Mouse (Mus musculus): ENCODE measurements around the gene Mfap4. TPM values are rescaled to one million over a fixed set of nuclear protein-coding genes. Genes with fewer than 3 reads are reported as not detected.
A peak's percentile ranks its signal among the peaks of the same experiment; 100 is the strongest.

Mfap4 gene
- polyA plus RNA-seq, 1 experiment from 2014 or later = 100 TPM

- H3K36me3 ChIP-seq (ENCODE audit: insufficient read depth, low read length) = peaks cover 28% of the 10 kb centered on the region
- peak overlapping the region; percentile 89; the same call in 1 of the 2 replicates for H3K27ac ChIP-seq
- 69% methylated on average over 12 of the region's 12 CpGs for WGBS
Measured at GRCm38 (mm10) chr11:61492749-61493401, 7.6 kb downstream of the Mfap4 start.

GRCm38 (mm10) chr11:61493525-61494128 lies 8.4 kb downstream of the Mfap4 start:
- Histone ChIP-seq H3K36me3 (ENCODE audit: insufficient read depth, low read length) (peaks cover 22% of the 10 kb centered on the region), H3K4me1 (replicated peaks; ENCODE audit: insufficient read depth, low read length) (peaks cover 5% of the 10 kb centered on the region; the same call in 1 of the 2 replicates), H3K9ac (ENCODE audit: low read depth, low read length) (peak overlapping the region; percentile 84), H3K27ac (peak overlapping the region; percentile 89), H3K4me3 (replicated peaks; ENCODE audit: low read depth, low read length) (peak overlapping the region; percentile 77), H3K9me3 (replicated peaks; ENCODE audit: low read length) (no peaks in the 10 kb centered on the region), H3K4me2 (ENCODE audit: low read length) (peak overlapping the region; percentile 68), H3K27me3 (ENCODE audit: insufficient read depth, low read length) (no peaks in the 10 kb centered on the region)
- DNase-seq (ENCODE audit: low spot score) = no peak
- peak; percentile 58 for ATAC-seq (replicated peaks; ENCODE audit: low FRiP score, low read depth)
- under 1% methylated on average over 50 of the region's 50 CpGs for WGBS
- TF ChIP-seq CTCF (IDR thresholded peaks at IDR 0.05; ENCODE audit: low read depth) = no peak

More at GRCm38 (mm10) chr11:61492749-61493401, 7.6 kb downstream of the Mfap4 start:
- no peaks in the 10 kb centered on the region for H3K27me3 ChIP-seq (ENCODE audit: insufficient read depth, low read length)
- peak overlapping the region; percentile 68 for H3K4me2 ChIP-seq (ENCODE audit: low read length)
- no peak for TF ChIP-seq CTCF (IDR thresholded peaks at IDR 0.05; ENCODE audit: low read depth)
- H3K4me3 ChIP-seq (replicated peaks; ENCODE audit: low read depth, low read length) = peak overlapping the region; percentile 77
- H3K9ac ChIP-seq (ENCODE audit: low read depth, low read length) = peak overlapping the region; percentile 84; the same call in 1 of the 2 replicates
- H3K9me3 ChIP-seq (replicated peaks; ENCODE audit: low read length) = no peaks in the 10 kb centered on the region
- ATAC-seq (replicated peaks; ENCODE audit: low FRiP score, low read depth) (no peak), DNase-seq (ENCODE audit: low spot score) (no peak)
- H3K4me1 ChIP-seq (replicated peaks; ENCODE audit: insufficient read depth, low read length) = peaks cover 5% of the 10 kb centered on the region

GRCm38 (mm10) chr11:61494129-61494997 lies 9.1 kb downstream of the Mfap4 start, which contains the start of gene Mapk7:
TSS of gene Mapk7 (minus strand) at chr11:61494406.
- H3K27ac ChIP-seq = peak within 1 kb of the TSS; percentile 89
- H3K9me3 ChIP-seq (replicated peaks; ENCODE audit: low read length) = no peaks in the 10 kb centered on the region
- TF ChIP-seq CTCF (IDR thresholded peaks at IDR 0.05; ENCODE audit: low read depth) = no peak
- H3K36me3 ChIP-seq (ENCODE audit: insufficient read depth, low read length) = peaks cover 15% of the 10 kb centered on the region
- H3K4me3 ChIP-seq (replicated peaks; ENCODE audit: low read depth, low read length) = peak within 1 kb of the TSS; percentile 77
- peak; percentile 99 for DNase-seq (ENCODE audit: low spot score)
- H3K4me1 ChIP-seq (replicated peaks; ENCODE audit: insufficient read depth, low read length) = peaks cover 5% of the 10 kb centered on the region; the same call in 1 of the 2 replicates
- WGBS = under 1% methylated on average over 62 of the region's 62 CpGs
- peak; percentile 93 for ATAC-seq (replicated peaks; ENCODE audit: low FRiP score, low read depth)
- H3K4me2 ChIP-seq (ENCODE audit: low read length) = peak within 1 kb of the TSS; percentile 68
- H3K9ac ChIP-seq (ENCODE audit: low read depth, low read length) = peak within 1 kb of the TSS; percentile 84
- H3K27me3 ChIP-seq (ENCODE audit: insufficient read depth, low read length) = no peaks in the 10 kb centered on the region

GRCm38 (mm10) chr11:61495528-61495927 lies 10.3 kb downstream of the Mfap4 start:
- Histone ChIP-seq H3K4me3 (replicated peaks; ENCODE audit: low read depth, low read length) (no peak overlapping the region), H3K27me3 (ENCODE audit: insufficient read depth, low read length) (no peaks in the 10 kb centered on the region), H3K27ac (no peak overlapping the region), H3K4me1 (replicated peaks; ENCODE audit: insufficient read depth, low read length) (peaks cover 5% of the 10 kb centered on the region; the same call in 1 of the 2 replicates), H3K9ac (ENCODE audit: low read depth, low read length) (no peak overlapping the region), H3K9me3 (replicated peaks; ENCODE audit: low read length) (no peaks in the 10 kb centered on the region), H3K36me3 (ENCODE audit: insufficient read depth, low read length) (peaks cover 7% of the 10 kb centered on the region; the same call in 1 of the 2 replicates), H3K4me2 (ENCODE audit: low read length) (no peak overlapping the region)
- no peak for TF ChIP-seq CTCF (IDR thresholded peaks at IDR 0.05; ENCODE audit: low read depth)
- WGBS = 71% methylated on average over 2 of the region's 2 CpGs
- DNase-seq (ENCODE audit: low spot score) (no peak), ATAC-seq (replicated peaks; ENCODE audit: low FRiP score, low read depth) (no peak)

- H3K9ac ChIP-seq (ENCODE audit: low read depth, low read length) = no peak overlapping the region
- no peak overlapping the region for H3K27ac ChIP-seq
- 70% methylated on average over 1 of the region's 1 CpGs for WGBS
- H3K36me3 ChIP-seq (ENCODE audit: insufficient read depth, low read length) = no peaks in the 10 kb centered on the region
- H3K27me3 ChIP-seq (ENCODE audit: insufficient read depth, low read length) = no peaks in the 10 kb centered on the region
- no peak overlapping the region for H3K4me3 ChIP-seq (replicated peaks; ENCODE audit: low read depth, low read length)
- no peaks in the 10 kb centered on the region for H3K9me3 ChIP-seq (replicated peaks; ENCODE audit: low read length)
- peaks cover 5% of the 10 kb centered on the region; the same call in 1 of the 2 replicates for H3K4me1 ChIP-seq (replicated peaks; ENCODE audit: insufficient read depth, low read length)
- DNase-seq (ENCODE audit: low spot score) = no peak
- H3K4me2 ChIP-seq (ENCODE audit: low read length) = no peak overlapping the region
- no peak for TF ChIP-seq CTCF (IDR thresholded peaks at IDR 0.05; ENCODE audit: low read depth)
- no peak for ATAC-seq (replicated peaks; ENCODE audit: low FRiP score, low read depth)
Measured at GRCm38 (mm10) chr11:61497490-61497889, 12.3 kb downstream of the Mfap4 start.
